Mouse (Mus musculus) C2C12 (cell line): ENCODE measurements around the gene Abhd16a.

Experiments
- CEBPB ChIP-seq: IDR thresholded peaks from one replicate; pipeline ENCODE4 v1.6.1; 2011; ENCODE audit warnings: low read depth, mild to moderate bottlenecking, control low read depth, moderate library complexity
- CTCF ChIP-seq: IDR thresholded peaks from one replicate; pipeline ENCODE4 v1.5.1; 2011; ENCODE audit not compliant: control insufficient read depth, insufficient read depth, insufficient read length
- MAX ChIP-seq: IDR thresholded peaks from one replicate; pipeline ENCODE4 v1.6.1; 2011; ENCODE audit warnings: mild to moderate bottlenecking, control low read depth
- MYOG ChIP-seq: IDR thresholded peaks from one replicate; pipeline ENCODE4 v1.6.1; 2011; ENCODE audit not compliant: control insufficient read depth, insufficient read length; ENCODE audit errors: extremely low read depth

DNA sequence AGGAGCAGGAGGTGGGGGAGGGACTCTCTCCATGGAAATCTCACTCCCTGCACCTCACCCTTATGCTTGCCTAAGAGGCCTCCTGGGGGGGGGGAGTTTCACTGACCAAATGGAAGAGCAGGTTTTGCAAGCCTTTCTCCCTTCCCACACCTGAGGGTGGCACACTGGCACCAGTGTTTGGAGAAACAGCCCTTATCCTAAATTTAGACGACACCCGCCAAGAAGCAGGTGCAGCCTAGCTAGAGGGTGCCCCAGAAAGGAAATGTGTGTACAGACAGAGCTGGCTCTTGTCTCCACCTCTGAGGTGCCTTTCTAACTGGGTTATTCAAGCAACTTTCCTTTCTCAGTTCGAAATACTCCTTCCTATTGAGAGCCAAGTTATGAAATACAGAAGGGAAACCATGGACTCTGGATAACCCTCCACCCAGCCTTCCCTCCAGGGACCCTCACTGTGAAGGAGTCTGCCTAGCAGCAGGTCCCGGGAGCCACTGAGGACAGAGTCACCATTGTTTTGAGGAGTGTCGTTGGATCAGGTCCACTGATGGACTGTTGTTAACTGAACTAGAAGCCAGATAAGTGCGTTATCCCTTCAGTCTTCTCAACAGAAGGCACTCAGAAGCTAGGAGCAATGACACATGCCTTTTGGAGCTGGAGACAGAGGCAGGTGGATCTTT lies 18.4 kb upstream of the Abhd16a start:
- TF ChIP-seq CTCF (no peak), MAX (no peak), CEBPB (no peak), MYOG (no peak)
